Mouse (Mus musculus) left cerebral cortex, adult 2 months (tissue): ENCODE data around the gene Pmel. TPM values are rescaled to one million over a fixed set of nuclear protein-coding genes. Genes with fewer than 3 reads are reported as not detected.
A peak's percentile ranks its signal among the peaks of the same experiment; 100 is the strongest.

Source experiments
- DNase-seq, 2 experiments: peaks; one replicate each; pipeline ENCODE4 v3.0.0; 2021 to 2022; ENCODE audit warnings: low spot score in 2 of 2, mixed read lengths in 1 of 2; ENCODE audit errors: extremely low spot score in 1 of 2
- H3K27ac ChIP-seq: fragments of 200-600 bp; 2 replicates; pipeline ENCODE4 v1.8.1; 2022
- H3K4me3 ChIP-seq: fragments of 200-600 bp; 2 replicates; pipeline ENCODE4 v1.8.1; 2022
- CTCF ChIP-seq: fragments of 200-600 bp; IDR thresholded peaks from 2 replicates; pipeline ENCODE4 v1.8.1; 2022; ENCODE audit warnings: antibody characterized with exemption, mild to moderate bottlenecking, moderate library complexity
- intact Hi-C: fragments of 180-260 bp; cut with DNase I; formaldehyde crosslinking; loops from one replicate; pipeline ENCODE4 v1.15.1; 2025
- long read RNA-seq, 2 experiments: library from polyadenylated mRNA; stranded (forward); transcript quantifications; one replicate each; pipeline ENCODE4 v2.0.0; 2021; ENCODE audit warnings: borderline mapping rate in 2 of 2
- total RNA-seq, 2 experiments: library from RNA; stranded (reverse); gene quantifications; 2 replicates each; pipeline ENCODE4 v1.2.3; 2021

Pmel gene
- under 1 TPM; 0.36 to 0.75 TPM for total RNA-seq
- long read RNA-seq, experiment 1, partial matches to known transcripts, result 0 of 2 reads
- long read RNA-seq, experiment 1, other reads (novel, unspliced or antisense), result 1 of 2 reads
- long read RNA-seq, experiment 2, partial matches to known transcripts, result 0 of 1 reads
- long read RNA-seq, experiment 2, other reads (novel, unspliced or antisense), result 0 of 1 reads

- DNase-seq, result no peak
- H3K27ac ChIP-seq, result peak within 1 kb of the TSS; percentile 37; the same call in 1 of the 2 replicates
- intact Hi-C loops, result no loop called here
- peak within 1 kb of the TSS; percentile 58 for H3K4me3 ChIP-seq
- no peak for TF ChIP-seq CTCF
Observed at GRCm38 (mm10) chr10:128703895-128704294, at the start of gene Pmel. TSS of gene Pmel (plus strand) at chr10:128704195.

DNA sequence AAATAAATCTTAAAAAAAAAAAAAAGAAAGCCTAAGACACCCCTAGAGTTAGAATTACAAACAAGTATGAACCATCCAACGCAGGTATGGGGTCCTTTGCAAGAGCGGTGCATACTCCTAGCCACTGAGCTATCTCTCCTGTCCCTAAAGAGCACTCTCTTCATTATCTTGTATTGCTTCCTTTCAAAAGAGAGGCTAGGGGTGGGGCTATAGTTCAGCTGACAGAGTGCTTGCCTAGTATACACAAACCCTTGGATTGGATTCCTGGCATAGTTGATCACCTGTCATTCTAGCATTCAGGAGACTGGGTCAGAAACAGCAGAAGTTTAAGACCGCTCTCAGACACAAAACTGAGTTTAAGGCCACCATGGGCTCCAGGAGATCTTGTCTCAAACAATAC, 48.7 kb upstream of the Pmel start:
- no peak for TF ChIP-seq CTCF
- no peak overlapping the region for H3K27ac ChIP-seq
- H3K4me3 ChIP-seq, result no peak overlapping the region
- DNase-seq, result no peak
- intact Hi-C loops, result no loop called here

GRCm38 (mm10) chr10:128656731-128657130, 47.3 kb upstream of the Pmel start:
- Histone ChIP-seq H3K4me3 (no peak overlapping the region), H3K27ac (no peak overlapping the region)
- no peak for DNase-seq
- TF ChIP-seq CTCF, result no peak
- intact Hi-C loops, result no loop called here

GRCm38 (mm10) chr10:128657844-128658243, 46.2 kb upstream of the Pmel start:
- no peak overlapping the region for H3K27ac ChIP-seq
- no peak for TF ChIP-seq CTCF
- intact Hi-C loops, result no loop called here
- no peak overlapping the region for H3K4me3 ChIP-seq
- DNase-seq, result no peak

DNA sequence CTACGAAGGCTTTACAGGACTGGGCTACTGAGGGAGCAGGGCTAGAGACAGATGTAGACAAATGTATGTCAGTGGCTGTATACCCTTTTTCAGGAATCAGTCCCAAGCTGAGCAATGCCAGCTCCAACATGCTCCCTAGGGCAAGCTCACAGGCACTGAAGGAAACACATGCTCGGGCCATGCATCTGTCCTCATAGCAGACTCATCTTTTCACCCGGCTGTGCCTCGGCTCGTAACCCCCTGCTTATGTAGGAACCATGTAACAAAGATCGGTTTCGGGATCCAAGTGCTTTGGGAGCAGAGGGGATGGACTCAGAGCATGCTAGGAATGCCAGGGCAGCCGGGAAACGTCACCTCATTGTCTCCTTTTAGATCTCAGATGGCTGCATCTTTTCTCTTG, 44.5 kb upstream of the Pmel start:
- Histone ChIP-seq H3K27ac (no peak overlapping the region), H3K4me3 (no peak overlapping the region)
- no peak for TF ChIP-seq CTCF
- no peak for DNase-seq
- intact Hi-C loops, result no loop called here

DNA sequence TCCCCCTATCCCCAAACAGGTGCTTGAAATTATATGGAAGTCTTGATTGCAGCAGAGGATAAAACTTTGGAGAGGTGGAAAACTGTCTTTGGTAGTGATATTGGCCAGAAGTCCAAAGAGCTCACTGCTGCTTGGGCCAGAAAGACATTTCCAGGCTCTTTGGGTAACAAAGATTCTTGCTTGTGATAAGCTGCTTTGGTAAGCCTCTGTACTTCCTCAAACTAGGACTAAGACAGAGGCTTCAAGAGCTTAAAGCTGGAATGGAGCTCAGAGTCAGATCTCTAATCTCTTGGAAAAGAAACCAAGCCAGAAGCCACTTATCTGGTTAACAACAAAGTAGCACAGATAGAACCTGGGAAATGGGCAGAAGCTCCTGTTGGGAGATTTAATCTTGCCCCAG, 41.5 kb upstream of the Pmel start:
- Histone ChIP-seq H3K27ac (no peak overlapping the region), H3K4me3 (no peak overlapping the region)
- no peak for DNase-seq
- no peak for TF ChIP-seq CTCF
- intact Hi-C loops, result no loop called here

DNA sequence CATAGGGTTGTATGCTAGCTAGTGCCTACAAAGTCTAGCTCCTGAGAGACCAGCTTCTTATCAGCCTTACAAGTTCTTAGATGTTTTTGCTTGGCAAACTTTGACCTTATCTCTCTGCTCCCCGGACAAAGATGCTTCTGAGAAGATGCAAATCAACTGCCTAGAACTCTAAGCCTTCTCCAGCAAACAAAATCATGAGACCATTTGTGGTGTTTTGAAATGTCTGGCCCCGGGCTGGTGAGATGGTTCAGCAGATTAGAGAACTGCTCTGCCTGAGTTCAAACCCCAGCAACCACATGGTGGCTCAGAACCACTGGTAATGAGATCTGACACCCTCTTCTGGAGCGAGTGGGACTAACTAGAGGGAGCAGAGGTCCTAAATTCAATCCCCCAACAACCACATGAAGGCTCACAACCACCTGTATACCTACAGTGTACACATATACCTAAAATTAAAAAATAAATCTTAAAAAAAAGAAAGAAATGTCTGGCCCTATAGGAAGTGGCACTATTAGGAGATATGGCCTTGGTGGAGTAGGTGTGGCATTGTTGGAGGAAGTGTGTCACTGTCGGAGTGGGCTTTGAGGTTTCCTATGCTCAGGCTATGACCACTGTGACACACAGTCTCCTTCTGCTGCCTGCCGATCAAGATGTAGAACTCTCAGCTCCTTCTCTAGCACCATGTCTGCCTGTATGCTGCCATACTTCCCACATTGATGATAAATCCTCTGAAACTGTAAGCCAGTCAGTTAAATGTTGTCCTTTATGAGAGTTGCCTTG, 40.4 kb upstream of the Pmel start:
- no peak for DNase-seq
- intact Hi-C loops, result no loop called here
- Histone ChIP-seq H3K27ac (no peak overlapping the region), H3K4me3 (no peak overlapping the region)
- no peak for TF ChIP-seq CTCF

DNA sequence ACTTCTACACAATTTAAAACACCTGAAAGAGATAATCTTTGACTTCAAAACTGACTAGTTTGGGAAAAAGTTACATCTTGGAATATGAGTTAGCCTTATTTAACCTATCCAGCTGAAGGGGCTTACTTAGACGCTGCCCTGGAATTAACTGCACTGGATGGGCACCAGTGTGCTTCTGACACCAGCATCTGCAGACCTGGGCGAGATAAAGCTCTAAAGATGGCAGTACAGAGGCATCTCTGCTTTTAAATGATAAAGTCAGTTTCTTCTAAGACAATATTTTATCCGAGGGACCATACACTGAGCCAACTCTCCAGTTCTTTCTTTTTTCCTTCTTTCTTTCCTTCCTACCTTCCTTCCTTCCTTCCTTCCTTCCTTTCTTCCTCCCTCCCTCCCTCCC, 39.2 kb upstream of the Pmel start:
- no peak for TF ChIP-seq CTCF
- DNase-seq, result no peak
- Histone ChIP-seq H3K27ac (no peak overlapping the region), H3K4me3 (no peak overlapping the region)
- intact Hi-C loops, result no loop called here

DNA sequence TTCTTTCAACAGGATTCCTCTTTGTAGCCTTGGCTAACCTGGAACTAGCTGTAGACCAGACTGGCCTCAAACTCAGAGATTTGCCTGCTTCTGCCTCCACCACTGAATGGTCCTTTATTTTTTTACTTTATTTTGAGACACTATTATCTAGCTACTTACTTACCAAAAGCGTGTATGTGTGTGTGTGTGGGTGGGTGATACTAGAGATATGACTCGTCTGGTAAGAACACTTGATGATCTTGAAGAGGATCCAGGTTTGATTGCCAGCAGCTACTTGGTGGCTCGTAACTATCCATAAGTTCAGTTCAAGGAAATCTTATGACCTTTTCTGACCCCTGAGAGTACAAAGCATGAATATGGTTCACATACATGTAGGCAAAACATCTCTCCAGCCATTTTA, 38.7 kb upstream of the Pmel start:
- TF ChIP-seq CTCF, result no peak
- DNase-seq, result no peak
- intact Hi-C loops, result no loop called here
- H3K27ac ChIP-seq, result no peak overlapping the region
- H3K4me3 ChIP-seq, result no peak overlapping the region

GRCm38 (mm10) chr10:128665806-128666205, 38.2 kb upstream of the Pmel start:
- DNase-seq, result no peak
- no peak for TF ChIP-seq CTCF
- Histone ChIP-seq H3K4me3 (no peak overlapping the region), H3K27ac (no peak overlapping the region)
- intact Hi-C loops, result no loop called here

DNA sequence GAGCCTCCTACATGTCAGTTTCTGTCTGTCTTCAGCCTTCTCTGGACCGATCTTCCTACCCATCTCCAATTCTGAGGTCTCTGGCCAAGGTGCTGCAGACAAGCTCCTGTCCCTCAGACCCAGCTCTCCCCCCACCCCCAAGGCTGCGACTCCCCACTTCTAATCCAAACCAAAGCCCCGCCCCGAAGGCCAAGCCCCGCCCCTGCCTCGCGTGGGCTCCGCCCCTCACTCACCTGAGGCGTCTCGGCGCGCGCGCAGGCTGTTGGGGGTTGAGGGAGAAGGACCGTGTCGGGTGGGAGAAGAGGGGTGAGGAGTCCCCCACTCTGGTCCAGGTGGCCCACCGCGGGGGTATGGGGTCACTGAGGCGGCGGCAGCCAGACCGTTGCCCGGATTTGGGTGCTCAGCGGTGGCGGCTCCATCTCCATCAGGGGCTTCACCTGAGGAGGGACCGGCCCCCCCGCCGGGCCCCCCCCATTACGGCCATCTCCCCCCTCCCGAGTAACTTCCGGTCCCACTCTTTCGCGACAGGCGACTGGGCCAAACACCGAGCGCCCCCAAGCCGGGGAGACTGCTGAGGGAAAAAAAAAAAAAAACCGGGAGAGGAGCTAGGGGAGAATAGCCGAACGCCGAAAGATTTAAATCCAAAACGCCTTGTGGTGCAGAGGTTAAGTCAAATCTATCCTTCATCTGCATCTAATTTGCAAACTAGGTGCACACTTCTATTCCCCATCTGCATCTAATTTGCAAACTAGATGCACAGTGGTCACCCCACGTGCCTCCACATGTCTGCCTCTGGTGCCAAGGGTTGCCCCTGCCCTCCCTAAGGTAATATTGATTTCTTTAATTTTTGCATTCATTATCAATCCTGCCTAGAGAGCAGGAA, 35.0 kb upstream of the Pmel start:
- peak overlapping the region; percentile 90 for H3K27ac ChIP-seq
- peak; percentile 69 to 80 for DNase-seq
- peak overlapping the region; percentile 80 for H3K4me3 ChIP-seq
- TF ChIP-seq CTCF, result no peak
- intact Hi-C loops, result loop anchor here (2.0 kb wide), 1 partner anchor 24 kb away; the partner anchor contains the start of gene Ikzf4

DNA sequence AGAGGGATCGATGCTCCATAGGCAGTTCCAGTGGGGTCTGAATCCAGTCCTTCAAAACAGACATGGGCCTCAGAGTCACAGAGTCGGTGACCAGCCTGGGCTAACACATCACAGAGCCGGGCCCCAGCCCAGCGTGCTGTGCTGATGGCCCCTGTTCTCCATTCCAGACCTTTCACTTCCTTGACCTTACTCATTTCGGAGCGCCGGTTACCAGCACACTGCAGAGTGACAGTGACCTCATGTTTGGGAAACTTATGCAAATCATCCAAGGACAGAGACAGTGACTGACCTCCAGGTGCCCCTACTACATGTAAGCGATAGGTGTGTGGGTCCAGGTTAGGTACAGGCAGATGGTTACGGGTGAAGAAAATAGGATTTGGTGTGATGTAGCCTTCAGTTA, 32.8 kb upstream of the Pmel start:
- Histone ChIP-seq H3K27ac (no peak overlapping the region), H3K4me3 (no peak overlapping the region)
- intact Hi-C loops, result loop anchor here (5.0 kb wide), 1 partner anchor 104 kb away; the partner anchor contains the start of gene Pa2g4
- no peak for DNase-seq
- no peak for TF ChIP-seq CTCF
